Mouse (Mus musculus) testis, adult 2 months (tissue): ENCODE results near the gene Pax7. TPM values are rescaled to one million over a fixed set of nuclear protein-coding genes. Genes with fewer than 3 reads are reported as not detected.

Experiments used
- H3K27ac ChIP-seq: fragments of 200-500 bp; 2 replicates; pipeline ENCODE4 v1.5.1; 2012; ENCODE audit warnings: low read depth, low read length; ENCODE audit not compliant: control insufficient read depth, insufficient read depth
- H3K27me3 ChIP-seq: fragments of 200-500 bp; 2 replicates; pipeline ENCODE4 v1.6.1; 2012; ENCODE audit warnings: mild to moderate bottlenecking, low read length, moderate library complexity; ENCODE audit not compliant: control insufficient read depth, insufficient read depth
- H3K36me3 ChIP-seq: fragments of 200-500 bp; 2 replicates; pipeline ENCODE4 v1.6.1; 2012; ENCODE audit warnings: mild to moderate bottlenecking, low read length; ENCODE audit not compliant: control insufficient read depth, insufficient read depth
- H3K4me1 ChIP-seq: fragments of 200-500 bp; 2 replicates; pipeline ENCODE4 v1.6.1; 2012; ENCODE audit warnings: low read length; ENCODE audit not compliant: control insufficient read depth, insufficient read depth
- H3K4me3 ChIP-seq: fragments of 200-500 bp; 2 replicates; pipeline ENCODE4 v1.5.1; 2012; ENCODE audit warnings: low read depth, mild to moderate bottlenecking, low read length, moderate library complexity, mixed read lengths; ENCODE audit not compliant: control insufficient read depth
- CTCF ChIP-seq: fragments of 200-500 bp; IDR thresholded peaks from 2 replicates; pipeline ENCODE4 v1.5.1; 2012; ENCODE audit warnings: low read depth, mild to moderate bottlenecking, inconsistent platforms, low read length, moderate library complexity; ENCODE audit not compliant: control insufficient read depth, insufficient read depth, insufficient replicate concordance
- POLR2A ChIP-seq: fragments of 200-500 bp; IDR thresholded peaks from 2 replicates; pipeline ENCODE4 v1.6.1; 2012; ENCODE audit warnings: low read depth, mild to moderate bottlenecking, inconsistent platforms, low read length, moderate library complexity; ENCODE audit not compliant: control insufficient read depth
- polyA plus RNA-seq: library from polyadenylated mRNA; depleted of rRNA; stranded (reverse); fragments of >200 nt; gene quantifications from 2 replicates; pipeline ENCODE4 v1.2.3, GENCODE M21; 2012

Pax7 gene
- polyA plus RNA-seq, 1 experiment, result 0.02 TPM

GRCm38 (mm10) chr4:139830053-139830452 lies 3.3 kb downstream of the Pax7 start:
- H3K27me3 ChIP-seq, result peaks cover 11% of the 10 kb centered on the region
- H3K4me1 ChIP-seq, result peaks cover 7% of the 10 kb centered on the region
- H3K27ac ChIP-seq, result no peak overlapping the region
- TF ChIP-seq CTCF (no peak), POLR2A (no peak)
- no peak overlapping the region for H3K4me3 ChIP-seq
- no peaks in the 10 kb centered on the region for H3K36me3 ChIP-seq

GRCm38 (mm10) chr4:139828871-139829590 lies 4.3 kb downstream of the Pax7 start:
- TF ChIP-seq POLR2A, result no peak
- TF ChIP-seq CTCF, result no peak
- Histone ChIP-seq H3K27me3 (peaks cover 12% of the 10 kb centered on the region), H3K36me3 (no peaks in the 10 kb centered on the region), H3K27ac (no peak overlapping the region), H3K4me3 (no peak overlapping the region), H3K4me1 (peaks cover 7% of the 10 kb centered on the region)

DNA sequence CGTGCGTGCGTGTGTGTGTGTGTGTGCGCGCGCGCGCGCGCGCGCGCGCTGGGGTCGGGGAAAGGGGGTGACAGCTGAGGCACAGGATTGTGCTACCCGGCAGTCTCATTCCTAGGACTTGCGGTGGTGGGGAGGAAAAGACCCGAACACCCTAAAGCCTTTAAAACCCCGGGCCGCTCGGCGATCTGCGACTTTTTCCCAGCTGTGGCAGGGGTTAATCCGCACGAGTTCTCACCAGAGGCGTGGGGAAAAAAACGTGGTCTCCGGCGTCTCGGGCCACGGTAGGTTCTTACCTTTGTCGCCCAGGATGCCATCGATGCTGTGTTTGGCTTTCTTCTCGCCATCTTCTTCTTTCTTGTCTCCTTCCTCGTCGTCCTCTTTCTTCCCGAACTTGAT lies 5.0 kb downstream of the Pax7 start:
- Histone ChIP-seq H3K4me3 (no peak overlapping the region), H3K4me1 (peaks cover 7% of the 10 kb centered on the region)

GRCm38 (mm10) chr4:139827501-139828282 lies 5.6 kb downstream of the Pax7 start:
- Histone ChIP-seq H3K36me3 (no peaks in the 10 kb centered on the region), H3K4me3 (no peak overlapping the region), H3K27me3 (peaks cover 12% of the 10 kb centered on the region), H3K4me1 (peaks cover 7% of the 10 kb centered on the region), H3K27ac (no peak overlapping the region)
- TF ChIP-seq CTCF, result no peak
- TF ChIP-seq POLR2A, result no peak

More for the DNA sequence above, 5.0 kb downstream of the Pax7 start:
- no peak overlapping the region for H3K27ac ChIP-seq
- TF ChIP-seq POLR2A, result no peak
- no peak for TF ChIP-seq CTCF
- no peaks in the 10 kb centered on the region for H3K36me3 ChIP-seq
- H3K27me3 ChIP-seq, result peaks cover 12% of the 10 kb centered on the region

GRCm38 (mm10) chr4:139826231-139826630 lies 7.1 kb downstream of the Pax7 start:
- TF ChIP-seq POLR2A (no peak), CTCF (no peak)
- Histone ChIP-seq H3K27ac (no peak overlapping the region), H3K27me3 (peaks cover 5% of the 10 kb centered on the region), H3K4me1 (peaks cover 4% of the 10 kb centered on the region; the same call in 1 of the 2 replicates), H3K4me3 (no peak overlapping the region), H3K36me3 (no peaks in the 10 kb centered on the region)

DNA sequence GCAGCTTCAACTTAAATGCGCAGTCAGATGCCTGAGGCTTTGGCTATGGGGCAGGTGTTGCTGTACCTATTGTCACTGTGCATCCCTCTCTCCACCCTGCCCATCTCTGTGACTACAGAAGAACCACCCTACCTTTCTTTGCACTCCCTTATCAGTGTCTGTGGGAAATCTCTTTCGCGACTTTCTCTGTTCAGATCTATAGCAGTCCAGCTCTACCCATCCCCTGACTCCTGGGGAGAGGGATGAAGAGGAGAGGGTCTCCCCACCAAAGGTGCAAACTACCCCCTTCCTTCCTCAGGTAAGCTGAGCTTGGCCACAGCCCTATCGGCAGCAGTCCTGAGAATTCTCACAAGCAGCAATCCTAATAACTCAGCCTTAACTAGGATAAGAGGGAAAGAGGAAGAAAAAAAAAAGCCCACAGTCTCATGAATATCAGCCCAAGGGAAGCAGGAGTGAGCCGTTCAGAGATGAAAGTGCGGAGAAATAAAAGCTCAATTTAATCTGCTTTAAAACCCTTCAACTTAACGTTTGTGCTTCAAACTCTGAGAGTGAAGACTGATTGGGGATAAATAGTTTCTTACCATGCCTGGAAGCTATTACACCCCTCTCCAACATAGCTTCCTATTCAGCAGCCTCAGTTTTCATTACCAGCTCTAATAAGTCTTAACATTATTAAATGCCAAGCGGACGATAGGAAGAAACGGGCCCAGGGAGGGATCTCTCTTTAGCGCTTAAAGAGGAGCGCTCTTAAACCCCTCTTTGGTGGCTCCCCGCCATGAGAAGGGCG lies 7.8 kb downstream of the Pax7 start:
- Histone ChIP-seq H3K36me3 (no peaks in the 10 kb centered on the region), H3K27ac (no peak overlapping the region), H3K27me3 (peaks cover 5% of the 10 kb centered on the region), H3K4me3 (no peak overlapping the region), H3K4me1 (peaks cover 4% of the 10 kb centered on the region; the same call in 1 of the 2 replicates)
- TF ChIP-seq CTCF (no peak), POLR2A (no peak)
